Mouse (Mus musculus): ENCODE measurements at regions not wholly inside any gene's neighbourhood (a gene's known extent, or its start where the extent isn't known, plus 50 kb on each side); places are given as distances from the start of the nearest gene placed in this dataset.

GRCm38 (mm10) chr13:53911846-53912245, 143.7 kb downstream of the Drd1 start:
- WGBS: 62% methylated on average over 3 of the region's 3 CpGs
- no peak for DNase-seq
- no peak overlapping the region for H3K27ac ChIP-seq
- no peaks in the 10 kb centered on the region for H3K36me3 ChIP-seq (ENCODE audit: control insufficient read depth, insufficient read depth, low read length)
- peaks cover 4% of the 10 kb centered on the region for H3K4me1 ChIP-seq (ENCODE audit: control insufficient read depth, insufficient read depth, low read length)
- H3K4me3 ChIP-seq: no peak overlapping the region
- H3K27me3 ChIP-seq (ENCODE audit: control insufficient read depth, insufficient read depth, low read length): no peaks in the 10 kb centered on the region
- intact Hi-C loops (cut with DNase I): no loop called here
- no peaks in the 10 kb centered on the region for H3K79me2 ChIP-seq (replicated peaks; ENCODE audit: control insufficient read depth, insufficient read depth, low read length)
- TF ChIP-seq POLR2A (IDR thresholded peaks at IDR 0.05; ENCODE audit: insufficient read depth, low read depth, low read length): no peak
- TF ChIP-seq EP300 (IDR thresholded peaks at IDR 0.05; ENCODE audit: insufficient read depth, low read depth, low read length): no peak
- no peak for TF ChIP-seq CTCF (IDR thresholded peaks at IDR 0.05)
- H3K9ac ChIP-seq (ENCODE audit: low read depth, low read length): no peak overlapping the region

GRCm38 (mm10) chr13:53911261-53911660, 144.2 kb downstream of the Drd1 start:
- no peaks in the 10 kb centered on the region for H3K79me2 ChIP-seq (replicated peaks; ENCODE audit: control insufficient read depth, insufficient read depth, low read length)
- intact Hi-C loops (cut with DNase I): no loop called here
- TF ChIP-seq CTCF (IDR thresholded peaks at IDR 0.05) (no peak), POLR2A (IDR thresholded peaks at IDR 0.05; ENCODE audit: insufficient read depth, low read depth, low read length) (no peak), EP300 (IDR thresholded peaks at IDR 0.05; ENCODE audit: insufficient read depth, low read depth, low read length) (no peak)

GRCm38 (mm10) chr13:53910251-53910650, 145.3 kb downstream of the Drd1 start:
- Histone ChIP-seq H3K4me1 (ENCODE audit: control insufficient read depth, insufficient read depth, low read length) (no peaks in the 10 kb centered on the region), H3K27me3 (ENCODE audit: control insufficient read depth, insufficient read depth, low read length) (no peaks in the 10 kb centered on the region), H3K36me3 (ENCODE audit: control insufficient read depth, insufficient read depth, low read length) (no peaks in the 10 kb centered on the region), H3K79me2 (replicated peaks; ENCODE audit: control insufficient read depth, insufficient read depth, low read length) (no peaks in the 10 kb centered on the region), H3K9ac (ENCODE audit: low read depth, low read length) (no peak overlapping the region), H3K27ac (no peak overlapping the region), H3K4me3 (no peak overlapping the region)
- no peak for DNase-seq
- TF ChIP-seq CTCF (IDR thresholded peaks at IDR 0.05) (no peak), EP300 (IDR thresholded peaks at IDR 0.05; ENCODE audit: insufficient read depth, low read depth, low read length) (no peak), POLR2A (IDR thresholded peaks at IDR 0.05; ENCODE audit: insufficient read depth, low read depth, low read length) (no peak)
- intact Hi-C loops (cut with DNase I): no loop called here
- WGBS: 87% methylated on average over 4 of the region's 4 CpGs

More at GRCm38 (mm10) chr13:53911261-53911660, 144.2 kb downstream of the Drd1 start:
- H3K27ac ChIP-seq: no peak overlapping the region
- no peak overlapping the region for H3K9ac ChIP-seq (ENCODE audit: low read depth, low read length)
- peaks cover 4% of the 10 kb centered on the region for H3K4me1 ChIP-seq (ENCODE audit: control insufficient read depth, insufficient read depth, low read length)
- no peaks in the 10 kb centered on the region for H3K27me3 ChIP-seq (ENCODE audit: control insufficient read depth, insufficient read depth, low read length)
- H3K4me3 ChIP-seq: no peak overlapping the region
- no peak for DNase-seq
- 85% methylated on average over 8 of the region's 8 CpGs for WGBS
- H3K36me3 ChIP-seq (ENCODE audit: control insufficient read depth, insufficient read depth, low read length): no peaks in the 10 kb centered on the region

DNA sequence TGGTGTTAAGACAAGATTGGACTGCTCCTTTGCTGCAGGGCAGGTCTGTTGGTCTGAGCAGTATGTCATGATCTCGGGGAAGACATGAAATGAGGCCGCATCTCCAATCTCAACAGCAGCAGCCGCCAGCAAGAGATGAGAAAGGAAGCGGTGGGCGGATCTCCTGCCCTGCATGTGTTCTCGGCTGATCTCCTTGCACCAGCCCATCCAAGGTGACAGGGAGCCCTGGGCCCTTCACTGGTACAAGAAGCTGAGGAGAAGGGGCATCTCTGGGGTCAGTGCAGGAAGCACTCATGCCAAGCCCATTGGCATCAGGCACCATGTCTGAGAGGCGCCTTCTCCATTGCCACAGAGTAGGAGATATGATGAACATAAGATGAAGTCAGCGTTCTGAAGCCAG, 151.0 kb downstream of the Drd1 start:
- TF ChIP-seq EP300 (IDR thresholded peaks at IDR 0.05; ENCODE audit: insufficient read depth, low read depth, low read length): no peak
- TF ChIP-seq POLR2A (IDR thresholded peaks at IDR 0.05; ENCODE audit: insufficient read depth, low read depth, low read length): no peak
- no peak for TF ChIP-seq CTCF (IDR thresholded peaks at IDR 0.05)
- intact Hi-C loops (cut with DNase I): no loop called here

GRCm38 (mm10) chr13:53903626-53904025, 151.9 kb downstream of the Drd1 start:
- TF ChIP-seq EP300 (IDR thresholded peaks at IDR 0.05; ENCODE audit: insufficient read depth, low read depth, low read length): no peak
- no peak for TF ChIP-seq POLR2A (IDR thresholded peaks at IDR 0.05; ENCODE audit: insufficient read depth, low read depth, low read length)
- TF ChIP-seq CTCF (IDR thresholded peaks at IDR 0.05): no peak
- Histone ChIP-seq H3K9ac (ENCODE audit: low read depth, low read length) (no peak overlapping the region), H3K36me3 (ENCODE audit: control insufficient read depth, insufficient read depth, low read length) (no peaks in the 10 kb centered on the region; the same call in 1 of the 2 replicates), H3K79me2 (replicated peaks; ENCODE audit: control insufficient read depth, insufficient read depth, low read length) (no peaks in the 10 kb centered on the region), H3K27ac (no peak overlapping the region), H3K4me1 (ENCODE audit: control insufficient read depth, insufficient read depth, low read length) (peaks cover 2% of the 10 kb centered on the region), H3K4me3 (no peak overlapping the region), H3K27me3 (ENCODE audit: control insufficient read depth, insufficient read depth, low read length) (no peaks in the 10 kb centered on the region)
- no peak for DNase-seq
- 42% methylated on average over 7 of the region's 7 CpGs for WGBS
- intact Hi-C loops (cut with DNase I): no loop called here

More for the DNA sequence above, 151.0 kb downstream of the Drd1 start:
- H3K4me1 ChIP-seq (ENCODE audit: control insufficient read depth, insufficient read depth, low read length): peaks cover 2% of the 10 kb centered on the region
- no peak overlapping the region for H3K27ac ChIP-seq
- WGBS: 77% methylated on average over 8 of the region's 8 CpGs
- no peak for DNase-seq
- no peak overlapping the region for H3K9ac ChIP-seq (ENCODE audit: low read depth, low read length)
- H3K36me3 ChIP-seq (ENCODE audit: control insufficient read depth, insufficient read depth, low read length): no peaks in the 10 kb centered on the region; the same call in 1 of the 2 replicates
- H3K79me2 ChIP-seq (replicated peaks; ENCODE audit: control insufficient read depth, insufficient read depth, low read length): no peaks in the 10 kb centered on the region
- no peaks in the 10 kb centered on the region for H3K27me3 ChIP-seq (ENCODE audit: control insufficient read depth, insufficient read depth, low read length)
- no peak overlapping the region for H3K4me3 ChIP-seq

DNA sequence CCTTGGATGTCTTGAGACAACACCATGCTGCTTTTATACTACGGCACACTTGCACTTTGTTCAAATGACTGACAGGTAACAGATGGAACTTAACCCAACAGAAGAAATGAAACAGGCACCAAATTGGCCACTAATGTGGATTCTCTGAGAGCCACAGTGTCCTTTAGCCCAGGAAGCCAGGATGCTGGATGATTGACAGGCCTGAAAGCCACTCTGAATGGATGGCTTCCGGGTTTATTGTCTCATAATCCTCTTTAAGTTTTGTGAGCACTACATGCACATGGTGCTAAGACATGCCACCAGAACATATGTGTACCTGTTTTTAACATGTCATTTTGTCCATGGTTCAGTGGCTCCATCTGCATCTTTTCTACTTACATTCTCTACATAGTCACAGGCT, 152.7 kb downstream of the Drd1 start:
- no peaks in the 10 kb centered on the region; the same call in 1 of the 2 replicates for H3K36me3 ChIP-seq (ENCODE audit: control insufficient read depth, insufficient read depth, low read length)
- H3K4me3 ChIP-seq: no peak overlapping the region
- H3K9ac ChIP-seq (ENCODE audit: low read depth, low read length): no peak overlapping the region
- H3K79me2 ChIP-seq (replicated peaks; ENCODE audit: control insufficient read depth, insufficient read depth, low read length): no peaks in the 10 kb centered on the region
- H3K27me3 ChIP-seq (ENCODE audit: control insufficient read depth, insufficient read depth, low read length): no peaks in the 10 kb centered on the region
- intact Hi-C loops (cut with DNase I): no loop called here
- H3K4me1 ChIP-seq (ENCODE audit: control insufficient read depth, insufficient read depth, low read length): peaks cover 2% of the 10 kb centered on the region
- no peak for DNase-seq
- TF ChIP-seq EP300 (IDR thresholded peaks at IDR 0.05; ENCODE audit: insufficient read depth, low read depth, low read length) (no peak), POLR2A (IDR thresholded peaks at IDR 0.05; ENCODE audit: insufficient read depth, low read depth, low read length) (no peak), CTCF (IDR thresholded peaks at IDR 0.05) (no peak)
- no peak overlapping the region for H3K27ac ChIP-seq
- WGBS: 87% methylated on average over 2 of the region's 2 CpGs

All from heart, adult 2 months (tissue).